In the genomic region with DNA sequence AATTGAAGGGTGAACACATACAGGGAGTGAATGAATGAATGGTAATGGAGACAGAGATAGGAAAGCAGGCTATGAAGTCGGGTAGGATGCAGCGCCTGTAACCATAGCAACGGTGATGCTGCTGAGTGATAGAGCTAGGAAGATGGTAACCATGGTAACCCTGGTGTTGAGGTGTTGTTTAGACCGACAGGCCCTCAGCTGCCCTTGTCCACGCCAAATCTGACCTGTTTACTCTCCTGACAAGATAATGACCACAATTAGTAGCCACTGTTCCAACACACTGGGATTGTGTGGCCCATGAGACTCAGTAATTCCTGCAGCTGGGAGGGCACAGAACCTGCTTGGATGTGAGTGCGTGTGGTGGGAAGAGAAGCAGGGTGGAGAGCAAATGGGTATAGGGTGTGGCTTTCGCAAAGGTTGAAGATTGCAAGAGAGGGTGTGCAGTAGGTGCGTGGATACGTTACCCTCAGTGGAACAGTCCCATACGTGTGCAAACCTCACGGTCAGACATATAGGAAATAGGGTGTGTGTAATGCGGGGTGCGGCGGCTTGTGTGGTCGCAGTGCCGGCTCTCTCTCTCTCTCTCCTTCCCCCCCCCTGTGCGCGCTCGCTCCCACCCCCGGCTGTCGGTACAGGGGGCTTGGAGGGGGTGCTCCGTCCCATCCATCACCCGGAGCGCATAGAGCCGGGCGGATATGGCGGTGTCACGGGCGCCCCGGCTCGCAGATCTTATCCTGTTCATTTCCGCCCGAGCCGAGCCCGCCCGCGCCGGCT, we compare ENCODE assay signal across 8 mouse cellular contexts.
DNase-seq lines count a peak whose midpoint lies in the region; ATAC-seq and TF ChIP-seq lines count a peak whose summit lies in the region.

No protein-coding gene starts in this region.

- no peaks in the 10 kb centered on the region for H3K9me3 ChIP-seq in lung, embryonic 15.5 days
- H3K9me3 ChIP-seq in midbrain, embryonic 14.5 days (ENCODE audit: control insufficient read depth, low read length), result no peaks in the 10 kb centered on the region

- peak overlapping the region; percentile 46 for H3K4me3 ChIP-seq in lung, embryonic 15.5 days
- H3K4me3 ChIP-seq in midbrain, embryonic 14.5 days (replicated peaks; ENCODE audit: low read depth, low read length), result peak overlapping the region; percentile 48
- H3K4me3 ChIP-seq in thymus, adult 2 months (ENCODE audit: control insufficient read depth, insufficient read depth, low read length), result no peak overlapping the region

- H3K27me3 ChIP-seq in lung, embryonic 15.5 days, result peaks cover 57% of the 10 kb centered on the region
- H3K27me3 ChIP-seq in midbrain, embryonic 14.5 days (ENCODE audit: control insufficient read depth, insufficient read depth, low read length), result peaks cover 4% of the 10 kb centered on the region; the same call in 1 of the 2 replicates
- H3K27me3 ChIP-seq in thymus, adult 2 months (ENCODE audit: control insufficient read depth, insufficient read depth, low read length), result peaks cover 6% of the 10 kb centered on the region; the same call in 1 of the 2 replicates

- no peaks in the 10 kb centered on the region for H3K36me3 ChIP-seq in lung, embryonic 15.5 days
- no peaks in the 10 kb centered on the region for H3K36me3 ChIP-seq in midbrain, embryonic 14.5 days (ENCODE audit: control insufficient read depth, insufficient read depth, low read length)
- no peaks in the 10 kb centered on the region for H3K36me3 ChIP-seq in thymus, adult 2 months (ENCODE audit: control insufficient read depth, insufficient read depth, low read length)

- peaks cover 25% of the 10 kb centered on the region for H3K4me1 ChIP-seq in lung, embryonic 15.5 days
- peaks cover 29% of the 10 kb centered on the region for H3K4me1 ChIP-seq in midbrain, embryonic 14.5 days (ENCODE audit: control insufficient read depth, insufficient read depth, low read length)
- no peaks in the 10 kb centered on the region for H3K4me1 ChIP-seq in thymus, adult 2 months (replicated peaks; ENCODE audit: control insufficient read depth, insufficient read depth, low read length)

- no peak overlapping the region for H3K27ac ChIP-seq in lung, embryonic 15.5 days
- H3K27ac ChIP-seq in midbrain, embryonic 14.5 days (replicated peaks; ENCODE audit: low read depth, low read length), result peak overlapping the region; percentile 92
- H3K27ac ChIP-seq in thymus, adult 2 months (ENCODE audit: control insufficient read depth, insufficient read depth, low read length), result no peak overlapping the region

- DNase-seq in lung, postnatal 36 days, result no peak
- peak; percentile 69 for DNase-seq in cerebellum, postnatal 14 days
- peak; percentile 76 to 90 for DNase-seq in frontal cortex, postnatal 36 days (ENCODE audit: low spot score in 2 of 2)
- peak; percentile 77 to 90 for DNase-seq in layer of hippocampus, postnatal 14 days (ENCODE audit: low spot score in 2 of 2)
- peak; percentile 95 for DNase-seq in midbrain, embryonic 14.5 days
- no peak for DNase-seq in urinary bladder, postnatal 4 days (ENCODE audit: low spot score in 2 of 2)
- DNase-seq in thymus, adult 2 months, result no peak

- peak; percentile 20; the same call in 1 of the 2 replicates for ATAC-seq in lung, embryonic 15.5 days (ENCODE audit: borderline replicate concordance, extremely low read depth, low FRiP score, low TSS enrichment)
- peak; percentile 81 for ATAC-seq in midbrain, embryonic 14.5 days (ENCODE audit: low FRiP score, low TSS enrichment)

- H3K9ac ChIP-seq in lung, embryonic 15.5 days, result peak overlapping the region; percentile 23
- peak overlapping the region; percentile 67 for H3K9ac ChIP-seq in midbrain, embryonic 14.5 days (replicated peaks; ENCODE audit: low read length)

- 1% methylated on average over 38 of the region's 38 CpGs for WGBS in lung, embryonic 15.5 days
- under 1% methylated on average over 35 of the region's 38 CpGs for WGBS in midbrain, embryonic 14.5 days
- 3% methylated on average over 38 of the region's 38 CpGs for WGBS in thymus, adult 2 months

- no peak for TF ChIP-seq POLR2A in thymus, adult 2 months (IDR thresholded peaks at IDR 0.05; ENCODE audit: control insufficient read depth, extremely low read depth, insufficient read depth, low read length, poor library complexity)

- peak overlapping the region; percentile 89 for H3K4me2 ChIP-seq in lung, embryonic 15.5 days
- peak overlapping the region; percentile 70 for H3K4me2 ChIP-seq in midbrain, embryonic 14.5 days (ENCODE audit: low read length)

- no peak for TF ChIP-seq CTCF in thymus, adult 2 months (IDR thresholded peaks at IDR 0.05; ENCODE audit: borderline replicate concordance, control insufficient read depth, extremely low read depth, insufficient read depth, low read length, poor library complexity)

Comparison
In these comparisons a context has a peak if more than half of its experiments do, and no peak if none do; other contexts are left out.
1. DNase-seq: peak in cerebellum, postnatal 14 days (2 of 2), frontal cortex, postnatal 36 days (2 of 2), layer of hippocampus, postnatal 14 days (2 of 2) and midbrain, embryonic 14.5 days (single experiment); none in lung, postnatal 36 days (single experiment), urinary bladder, postnatal 4 days (0 of 2) and thymus, adult 2 months (single experiment).